Mouse (Mus musculus) hindbrain, embryonic 11.5 days (tissue): ENCODE results near the gene Rpl6. TPM values are rescaled to one million over a fixed set of nuclear protein-coding genes. Genes with fewer than 3 reads are reported as not detected.
"Not testable (repeated sequence)": the region's sequence is repeated elsewhere in the genome, so short reads cannot be mapped to it uniquely, and the experiment has no call there.

ENCODE experiments used
- ATAC-seq: fragments of 200-750 bp; cut with Nextera tagmentation; 2 replicates; pipeline ENCODE4 v1.8.0; 2017; ENCODE audit warnings: mild to moderate bottlenecking, moderate TSS enrichment, moderate library complexity; ENCODE audit not compliant: low FRiP score
- DNase-seq: peaks from one replicate; pipeline ENCODE4 v3.0.0-alpha.2; 2015; ENCODE audit warnings: low spot score
- H3K27ac ChIP-seq: fragments of 300-500 bp; sonication (generic); 2 replicates; pipeline ENCODE4 v1.5.1; 2014; ENCODE audit warnings: mild to moderate bottlenecking, low read depth, low read length
- H3K27me3 ChIP-seq: fragments of 300-500 bp; sonication (generic); 2 replicates; pipeline ENCODE4 v1.6.1; 2014; ENCODE audit warnings: mild to moderate bottlenecking, low read length, moderate library complexity, mixed read lengths; ENCODE audit not compliant: control insufficient read depth, insufficient read depth
- H3K36me3 ChIP-seq: fragments of 300-500 bp; sonication (generic); 2 replicates; pipeline ENCODE4 v1.6.1; 2014; ENCODE audit warnings: mild to moderate bottlenecking, low read length, moderate library complexity, mixed read lengths; ENCODE audit not compliant: control insufficient read depth, insufficient read depth
- H3K4me1 ChIP-seq: fragments of 300-500 bp; sonication (generic); replicated peaks from 2 replicates; pipeline ENCODE4 v1.6.1; 2014; ENCODE audit warnings: low read length, mixed read lengths; ENCODE audit not compliant: control insufficient read depth, insufficient read depth
- H3K4me2 ChIP-seq: fragments of 300-500 bp; sonication (generic); replicated peaks from 2 replicates; pipeline ENCODE4 v1.6.1; 2014; ENCODE audit warnings: mild to moderate bottlenecking, low read depth, low read length
- H3K4me3 ChIP-seq: fragments of 300-500 bp; sonication (generic); 2 replicates; pipeline ENCODE4 v1.5.1; 2014; ENCODE audit warnings: low read depth, low read length
- H3K9ac ChIP-seq: fragments of 300-500 bp; sonication (generic); 2 replicates; pipeline ENCODE4 v1.6.1; 2014; ENCODE audit warnings: low read depth, low read length
- H3K9me3 ChIP-seq: fragments of 300-500 bp; sonication (generic); 2 replicates; pipeline ENCODE4 v1.6.1; 2016; ENCODE audit warnings: low read length; ENCODE audit not compliant: control insufficient read depth
- WGBS: fragments of 180-500 bp; shearing (Covaris S2); extraction: QIAGEN DNeasy Blood & Tissue Kit; methylation state at CpG from one replicate; pipeline ENCODE4 v1.1.7; 2014; 5-methylcytosine and 5-hydroxymethylcytosine counted together
- polyA plus RNA-seq: library from polyadenylated mRNA; unstranded; fragments of >200 nt; fragmentation: Nextera tagmentation; extraction: Ambion mirVana; gene quantifications from 2 replicates; pipeline ENCODE4 v1.2.1, GENCODE M21; 2014

Gene Rpl6
- polyA plus RNA-seq, 1 experiment from 2014 or later: 657 TPM

DNA sequence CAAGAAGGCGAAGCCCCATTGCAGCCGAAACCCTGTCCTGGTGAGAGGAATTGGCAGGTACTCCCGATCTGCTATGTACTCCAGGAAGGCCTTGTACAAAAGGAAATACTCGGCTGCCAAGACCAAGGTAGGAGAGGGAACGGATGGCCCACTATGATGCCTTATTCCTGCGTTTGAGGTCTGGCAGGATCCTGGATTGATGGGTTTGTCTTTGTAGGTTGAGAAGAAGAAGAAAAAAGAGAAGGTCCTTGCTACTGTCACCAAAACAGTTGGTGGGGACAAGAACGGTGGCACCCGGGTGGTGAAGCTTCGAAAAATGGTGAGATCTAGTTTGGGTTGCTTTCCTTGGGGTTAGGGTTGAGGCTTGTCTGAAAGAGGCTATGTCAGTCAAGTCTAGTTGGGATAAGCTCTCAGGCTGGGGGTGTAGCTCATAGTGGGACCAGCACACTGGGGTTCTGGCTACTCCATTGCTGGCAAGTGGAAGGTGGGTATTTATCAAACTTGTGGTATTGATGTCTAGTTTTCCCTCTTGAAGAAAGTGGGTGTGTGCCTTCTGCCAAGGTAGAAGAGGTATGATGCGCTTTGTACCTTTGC lies 1.4 kb downstream of the Rpl6 start:
- peak overlapping the region; percentile 70; the same call in 1 of the 2 replicates for H3K4me2 ChIP-seq
- H3K4me3 ChIP-seq: peak overlapping the region; percentile 98
- not testable (repeated sequence) for H3K4me1 ChIP-seq, H3K9me3 ChIP-seq, ATAC-seq, H3K27ac ChIP-seq, DNase-seq, H3K27me3 ChIP-seq
- peaks cover 10% of the 10 kb centered on the region for H3K36me3 ChIP-seq
- WGBS: 77% methylated on average over 8 of the region's 10 CpGs
- peak overlapping the region; percentile 99; the same call in 1 of the 2 replicates for H3K9ac ChIP-seq

DNA sequence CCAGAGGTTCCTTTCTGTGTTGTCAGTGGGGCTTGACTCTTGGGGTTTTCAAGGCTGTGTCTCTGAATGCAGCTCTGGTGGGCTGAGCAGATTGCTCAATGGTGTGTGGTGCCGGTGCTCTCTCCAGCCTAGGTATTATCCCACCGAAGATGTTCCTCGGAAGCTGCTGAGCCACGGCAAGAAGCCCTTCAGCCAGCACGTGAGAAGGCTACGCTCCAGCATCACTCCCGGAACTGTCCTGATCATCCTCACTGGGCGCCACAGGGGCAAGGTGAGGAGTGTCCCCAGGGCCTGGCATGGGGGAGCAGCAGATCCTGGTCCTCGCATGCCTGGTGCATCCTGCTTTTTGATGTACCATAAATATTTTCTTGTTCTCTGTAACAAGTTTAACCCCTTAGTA lies 2.3 kb downstream of the Rpl6 start:
- H3K4me1 ChIP-seq: peaks cover 7% of the 10 kb centered on the region; the same call in 1 of the 2 replicates
- DNase-seq: no peak
- H3K4me3 ChIP-seq: no peak overlapping the region
- ATAC-seq: no peak
- no peak overlapping the region for H3K4me2 ChIP-seq
- WGBS: 89% methylated on average over 9 of the region's 9 CpGs
- peaks cover 15% of the 10 kb centered on the region for H3K36me3 ChIP-seq
- H3K27ac ChIP-seq: no peak overlapping the region
- H3K9ac ChIP-seq: no peak overlapping the region
- H3K9me3 ChIP-seq: no peaks in the 10 kb centered on the region
- H3K27me3 ChIP-seq: no peaks in the 10 kb centered on the region

DNA sequence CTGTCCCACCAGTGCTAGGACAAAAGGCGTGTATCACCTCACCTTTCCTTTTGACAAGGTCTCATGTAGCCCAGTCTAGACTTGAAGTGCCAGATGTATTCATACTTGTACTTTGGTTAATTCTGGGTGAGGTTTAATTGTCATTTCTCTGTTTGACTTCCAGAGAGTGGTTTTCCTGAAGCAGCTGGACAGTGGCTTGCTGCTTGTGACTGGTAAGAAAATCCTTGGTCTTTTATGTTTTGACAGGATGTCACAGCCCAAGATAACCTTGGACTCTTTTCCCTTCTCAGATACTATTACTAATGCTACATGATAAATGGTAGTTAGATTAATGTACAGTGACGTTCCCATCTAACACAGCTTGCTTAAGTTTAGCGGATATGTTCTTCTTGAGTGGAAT lies 2.7 kb downstream of the Rpl6 start:
- DNase-seq: no peak
- H3K4me2 ChIP-seq: no peak overlapping the region
- H3K36me3 ChIP-seq: peaks cover 18% of the 10 kb centered on the region
- H3K9ac ChIP-seq: no peak overlapping the region
- H3K27ac ChIP-seq: no peak overlapping the region
- no peak for ATAC-seq
- no peaks in the 10 kb centered on the region for H3K9me3 ChIP-seq
- no peak overlapping the region for H3K4me3 ChIP-seq
- WGBS: 94% methylated on average over 3 of the region's 3 CpGs
- H3K27me3 ChIP-seq: no peaks in the 10 kb centered on the region
- peaks cover 7% of the 10 kb centered on the region; the same call in 1 of the 2 replicates for H3K4me1 ChIP-seq

DNA sequence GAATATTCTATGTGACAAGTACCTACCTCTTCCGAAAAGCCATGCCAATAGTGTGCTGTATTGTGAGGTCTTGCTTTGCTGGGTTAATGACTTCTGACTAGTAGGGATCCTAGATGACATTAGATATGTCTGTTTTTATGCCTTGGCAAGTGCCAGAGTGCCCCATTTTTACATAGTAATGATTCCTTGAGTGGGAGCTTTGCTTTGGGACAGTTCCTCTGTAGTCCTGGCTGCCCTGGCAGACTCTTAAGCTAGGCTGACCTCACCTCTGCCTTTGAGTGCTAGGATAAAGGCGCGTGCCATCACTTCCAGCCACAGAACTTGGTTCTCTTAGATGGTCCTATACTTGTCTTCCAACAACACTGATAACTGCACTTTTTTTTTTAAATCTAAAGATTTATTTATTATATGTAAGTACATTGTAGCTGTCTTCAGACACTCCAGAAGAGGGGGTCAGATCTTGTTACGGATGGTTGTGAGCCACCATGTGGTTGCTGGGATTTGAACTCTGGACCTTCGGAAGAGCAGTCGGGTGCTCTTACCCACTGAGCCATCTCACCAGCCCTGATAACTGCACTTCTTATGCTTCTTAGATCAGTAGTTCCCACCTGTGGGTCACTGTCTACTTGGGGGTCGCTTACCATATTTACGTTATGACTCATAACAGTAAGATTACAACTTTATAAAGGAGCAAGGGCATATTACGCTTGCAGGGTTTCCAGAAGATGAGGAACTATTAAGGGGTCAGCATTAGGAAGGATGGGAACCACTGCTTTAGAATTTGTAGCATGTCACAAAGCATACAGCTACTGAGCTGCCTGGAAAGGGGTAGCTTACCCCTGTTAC lies 5.7 kb downstream of the Rpl6 start:
- Histone ChIP-seq H3K4me3 (no peak overlapping the region), H3K9me3 (no peaks in the 10 kb centered on the region), H3K36me3 (peaks cover 22% of the 10 kb centered on the region), H3K4me2 (no peak overlapping the region), H3K4me1 (peaks cover 7% of the 10 kb centered on the region; the same call in 1 of the 2 replicates), H3K27ac (no peak overlapping the region), H3K9ac (no peak overlapping the region), H3K27me3 (no peaks in the 10 kb centered on the region)
- ATAC-seq: no peak
- no peak for DNase-seq
- WGBS: 96% methylated on average over 9 of the region's 9 CpGs

DNA sequence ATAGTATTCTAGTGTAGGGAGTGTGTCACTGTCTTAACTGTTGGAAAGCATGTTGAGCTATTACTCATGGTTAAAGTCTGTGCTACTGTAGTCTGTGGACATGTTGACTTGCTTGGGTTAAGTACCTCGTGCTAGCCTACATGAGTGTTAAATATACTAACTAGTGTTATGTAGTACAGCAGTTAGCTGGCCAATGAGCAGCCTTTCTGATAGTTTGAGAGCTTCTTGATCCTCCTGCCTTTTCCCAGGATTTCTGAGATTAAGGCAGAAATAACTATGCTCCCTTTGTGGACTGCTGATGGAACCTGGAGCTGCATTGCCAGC lies 6.3 kb downstream of the Rpl6 start:
- Histone ChIP-seq H3K9ac (no peak overlapping the region), H3K27me3 (no peaks in the 10 kb centered on the region), H3K4me1 (peaks cover 7% of the 10 kb centered on the region; the same call in 1 of the 2 replicates), H3K27ac (no peak overlapping the region), H3K4me3 (no peak overlapping the region), H3K9me3 (no peaks in the 10 kb centered on the region), H3K36me3 (peaks cover 22% of the 10 kb centered on the region), H3K4me2 (no peak overlapping the region)
- ATAC-seq (no peak), DNase-seq (no peak)
- 88% methylated on average over 1 of the region's 1 CpGs for WGBS

DNA sequence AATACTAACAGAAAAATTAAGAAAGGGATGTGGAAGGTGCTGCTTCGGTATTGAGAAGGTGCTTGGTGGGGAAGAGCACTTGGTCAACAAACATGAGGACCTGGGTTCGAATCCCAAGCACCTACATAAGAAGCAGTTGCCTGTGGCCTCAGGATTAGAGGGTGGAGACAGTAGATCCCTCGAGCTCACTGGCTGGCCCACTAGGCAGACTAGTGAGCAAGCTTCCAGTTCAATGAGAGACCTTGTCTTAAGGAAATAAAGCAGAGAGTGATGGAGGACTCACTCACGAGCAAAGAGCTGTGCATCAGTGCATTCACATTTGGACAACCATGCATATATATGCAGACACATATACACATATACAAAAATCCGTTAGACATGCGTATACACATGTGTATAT lies 7.8 kb downstream of the Rpl6 start:
- H3K4me1 ChIP-seq: no peaks in the 10 kb centered on the region
- H3K36me3 ChIP-seq: peaks cover 18% of the 10 kb centered on the region
- WGBS: 93% methylated on average over 6 of the region's 6 CpGs
- no peak overlapping the region for H3K9ac ChIP-seq
- no peak overlapping the region for H3K27ac ChIP-seq
- no peaks in the 10 kb centered on the region for H3K9me3 ChIP-seq
- no peak overlapping the region for H3K4me3 ChIP-seq
- H3K27me3 ChIP-seq: no peaks in the 10 kb centered on the region
- H3K4me2 ChIP-seq: no peak overlapping the region
- ATAC-seq (no peak), DNase-seq (no peak)

DNA sequence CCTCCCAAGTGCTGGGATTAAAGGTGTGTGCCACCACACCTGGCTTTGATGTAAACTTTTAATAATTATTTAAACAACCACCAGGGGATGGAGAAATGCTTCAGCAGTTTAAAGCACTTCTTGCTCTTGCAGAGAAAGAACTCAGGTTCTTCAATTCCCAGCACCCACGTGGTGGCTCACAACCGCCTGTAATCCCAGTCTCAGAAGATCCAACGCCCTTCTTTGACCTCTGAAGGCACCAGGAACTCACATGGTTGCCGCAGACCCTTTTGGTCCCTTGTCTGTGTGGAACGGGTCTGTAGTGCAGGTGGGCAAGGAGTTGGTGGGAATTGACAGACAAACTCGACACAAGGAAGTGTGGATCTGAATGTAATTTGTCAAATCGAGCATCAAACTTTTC lies 10.4 kb downstream of the Rpl6 start:
- Histone ChIP-seq H3K4me3 (no peak overlapping the region), H3K27me3 (no peaks in the 10 kb centered on the region), H3K27ac (no peak overlapping the region), H3K9me3 (no peaks in the 10 kb centered on the region), H3K4me1 (no peaks in the 10 kb centered on the region), H3K36me3 (peaks cover 12% of the 10 kb centered on the region; the same call in 1 of the 2 replicates), H3K4me2 (no peak overlapping the region), H3K9ac (no peak overlapping the region)
- DNase-seq (no peak), ATAC-seq (no peak)
- WGBS: 59% methylated on average over 7 of the region's 7 CpGs

DNA sequence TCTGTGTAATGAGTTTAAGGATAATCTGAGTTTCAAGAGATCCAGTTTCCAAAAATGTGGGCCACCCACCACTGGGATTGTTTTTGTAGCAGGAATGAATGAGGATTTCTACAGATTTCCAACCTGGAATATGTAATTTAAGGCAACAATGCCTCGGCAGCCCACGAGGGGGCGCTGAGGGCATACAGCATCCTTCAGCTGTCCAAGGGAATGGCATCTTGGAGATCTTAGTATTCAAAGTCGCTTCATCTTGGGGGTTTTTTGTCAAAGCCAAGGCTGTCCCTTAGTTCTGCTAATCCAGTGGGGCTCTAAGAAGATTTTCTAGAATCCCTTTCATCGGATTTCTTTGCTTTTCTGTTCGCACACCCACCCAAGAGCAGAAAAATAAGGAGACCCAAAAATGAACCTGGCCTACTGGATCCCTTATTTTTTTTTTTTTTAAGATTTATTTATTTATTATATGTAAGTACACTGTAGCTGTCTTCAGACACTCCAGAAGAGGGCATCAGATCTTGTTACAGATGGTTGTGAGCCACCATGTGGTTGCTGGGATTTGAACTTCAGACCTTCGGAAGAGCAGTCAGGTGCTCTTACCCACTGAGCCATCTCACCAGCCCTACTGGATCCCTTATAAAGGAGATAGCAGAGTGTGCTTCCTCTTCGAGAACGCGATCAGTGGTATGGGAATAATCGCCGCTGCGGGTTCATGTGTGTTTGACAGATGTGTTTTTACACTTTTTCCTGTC lies 11.3 kb downstream of the Rpl6 start:
- 49% methylated on average over 12 of the region's 13 CpGs for WGBS
- Histone ChIP-seq H3K36me3 (peaks cover 12% of the 10 kb centered on the region; the same call in 1 of the 2 replicates), H3K27me3 (no peaks in the 10 kb centered on the region), H3K9me3 (no peaks in the 10 kb centered on the region), H3K4me3 (no peak overlapping the region), H3K4me1 (no peaks in the 10 kb centered on the region), H3K9ac (no peak overlapping the region), H3K27ac (no peak overlapping the region), H3K4me2 (no peak overlapping the region)
- DNase-seq (peak; percentile 85), ATAC-seq (no peak)
